Mouse (Mus musculus): ENCODE measurements around the gene Cemip. TPM values are rescaled to one million over a fixed set of nuclear protein-coding genes. Genes with fewer than 3 reads are reported as not detected.

Cemip gene
- total and polyA plus RNA-seq, 3 experiments, result under 0.01 TPM; not detected in 2

GRCm38 (mm10) chr7:83948743-83949142, 137.6 kb downstream of the Cemip start:
- dilution Hi-C loops (cut with MboI; ENCODE audit: extremely low pct_ligation_motif_present, extremely low pct_unique_long_range_greater_than_20kb, low sequenced_read_pairs) (no loop called here), in situ Hi-C loops (cut with MboI; ENCODE audit: low pct_ligation_motif_present, low pct_unique_long_range_greater_than_20kb, low sequenced_read_pairs) (no loop called here)
- no peaks in the 10 kb centered on the region for H3K36me3 ChIP-seq (replicated peaks in 1 of 2; ENCODE audit: control insufficient read depth in 1 of 2, insufficient read depth in 1 of 2, low read length in 1 of 2)

GRCm38 (mm10) chr7:83941701-83942101, 144.6 kb downstream of the Cemip start:
- in situ Hi-C loops (cut with MboI; ENCODE audit: low pct_ligation_motif_present, low pct_unique_long_range_greater_than_20kb, low sequenced_read_pairs), result no loop called here

More at GRCm38 (mm10) chr7:83948743-83949142, 137.6 kb downstream of the Cemip start:
- H3K4me1 ChIP-seq (ENCODE audit: control insufficient read depth in 1 of 2, insufficient read depth in 2 of 2), result no peaks in the 10 kb centered on the region
- peaks cover 23% of the 10 kb centered on the region for H3K27me3 ChIP-seq (replicated peaks)
- no peak overlapping the region for H3K4me3 ChIP-seq (replicated peaks in 1 of 3; ENCODE audit: low read depth in 2 of 3, low read length in 2 of 3, poor library complexity in 1 of 3)
- H3K9me3 ChIP-seq (replicated peaks; ENCODE audit: low read length), result no peaks in the 10 kb centered on the region
- no peak overlapping the region for H3K27ac ChIP-seq (ENCODE audit: insufficient read depth, low read depth)
- H3K4me2 ChIP-seq (ENCODE audit: insufficient read depth, low read depth, poor library complexity, severe bottlenecking), result no peak overlapping the region
- TF ChIP-seq GABPA (IDR thresholded peaks at IDR 0.05; ENCODE audit: insufficient replicate concordance, low read depth, low read length) (no peak), SMC3 (IDR thresholded peaks at IDR 0.05; ENCODE audit: low read depth, low read length) (no peak)
- H3K79me2 ChIP-seq (replicated peaks; ENCODE audit: control insufficient read depth, extremely low read depth, insufficient read depth, poor library complexity, severe bottlenecking), result no peaks in the 10 kb centered on the region
- no peak for DNase-seq (ENCODE audit: extremely low read depth)
- no peak overlapping the region for H3K9ac ChIP-seq (ENCODE audit: insufficient read depth, low read depth)

GRCm38 (mm10) chr7:83940136-83940535, 146.2 kb downstream of the Cemip start:
- Histone ChIP-seq H3K9ac (ENCODE audit: insufficient read depth, low read depth) (no peak overlapping the region), H3K4me1 (ENCODE audit: control insufficient read depth in 1 of 2, insufficient read depth in 2 of 2) (no peaks in the 10 kb centered on the region), H3K4me2 (ENCODE audit: insufficient read depth, low read depth, poor library complexity, severe bottlenecking) (no peak overlapping the region), H3K27ac (ENCODE audit: insufficient read depth, low read depth) (no peak overlapping the region), H3K9me3 (replicated peaks; ENCODE audit: low read length) (peaks cover 3% of the 10 kb centered on the region), H3K79me2 (replicated peaks; ENCODE audit: control insufficient read depth, extremely low read depth, insufficient read depth, poor library complexity, severe bottlenecking) (no peaks in the 10 kb centered on the region), H3K27me3 (replicated peaks) (peaks cover 34% of the 10 kb centered on the region), H3K36me3 (replicated peaks in 1 of 2; ENCODE audit: control insufficient read depth in 1 of 2, insufficient read depth in 1 of 2, low read length in 1 of 2) (no peaks in the 10 kb centered on the region), H3K4me3 (replicated peaks in 1 of 3; ENCODE audit: low read depth in 2 of 3, low read length in 2 of 3, poor library complexity in 1 of 3) (no peak overlapping the region)
- no peak for DNase-seq (ENCODE audit: extremely low read depth)
- dilution Hi-C loops (cut with MboI; ENCODE audit: extremely low pct_ligation_motif_present, extremely low pct_unique_long_range_greater_than_20kb, low sequenced_read_pairs), result no loop called here
- TF ChIP-seq PAX5 (IDR thresholded peaks at IDR 0.05; ENCODE audit: low read length), result no peak
- TF ChIP-seq MAZ (IDR thresholded peaks at IDR 0.05; ENCODE audit: low read depth, low read length), result no peak
- no peak for TF ChIP-seq JUND (conservative IDR thresholded peaks at IDR 0.05; ENCODE audit: low read depth, low read length)
- TF ChIP-seq TCF12 (IDR thresholded peaks at IDR 0.05; ENCODE audit: low read depth, low read length), result no peak
- no peak for TF ChIP-seq BHLHE40 (IDR thresholded peaks at IDR 0.05; ENCODE audit: low read depth, low read length)
- TF ChIP-seq HCFC1 (IDR thresholded peaks at IDR 0.05; ENCODE audit: low read depth, low read length), result no peak
- no peak for TF ChIP-seq ETS1 (conservative IDR thresholded peaks at IDR 0.05; ENCODE audit: low read depth, low read length)
- TF ChIP-seq UBTF (IDR thresholded peaks at IDR 0.05; ENCODE audit: low read depth, low read length), result no peak
- no peak for TF ChIP-seq ELF1 (IDR thresholded peaks at IDR 0.05; ENCODE audit: low read depth, low read length)
- no peak for TF ChIP-seq MXI1 (IDR thresholded peaks at IDR 0.05; ENCODE audit: low read depth, low read length)
- no peak for TF ChIP-seq CHD2 (IDR thresholded peaks at IDR 0.05; ENCODE audit: low read length)
- no peak for TF ChIP-seq MAX (IDR thresholded peaks at IDR 0.05; ENCODE audit: low read length)
- TF ChIP-seq SMC3 (IDR thresholded peaks at IDR 0.05; ENCODE audit: low read depth, low read length), result no peak
- TF ChIP-seq JUN (IDR thresholded peaks at IDR 0.05; ENCODE audit: insufficient read depth, low read depth, low read length), result no peak
- TF ChIP-seq MAFK (IDR thresholded peaks at IDR 0.05; ENCODE audit: insufficient replicate concordance, low read length), result no peak
- no peak for TF ChIP-seq IRF4 (IDR thresholded peaks at IDR 0.05; ENCODE audit: low read depth, low read length)
- TF ChIP-seq GABPA (IDR thresholded peaks at IDR 0.05; ENCODE audit: insufficient replicate concordance, low read depth, low read length), result no peak
- TF ChIP-seq EP300 (IDR thresholded peaks at IDR 0.05; ENCODE audit: low read length), result no peak
- in situ Hi-C loops (cut with MboI; ENCODE audit: low pct_ligation_motif_present, low pct_unique_long_range_greater_than_20kb, low sequenced_read_pairs), result no loop called here

More at GRCm38 (mm10) chr7:83941701-83942101, 144.6 kb downstream of the Cemip start:
- Histone ChIP-seq H3K9me3 (replicated peaks; ENCODE audit: low read length) (peaks cover 3% of the 10 kb centered on the region), H3K4me3 (replicated peaks in 1 of 3; ENCODE audit: low read depth in 2 of 3, low read length in 2 of 3, poor library complexity in 1 of 3) (no peak overlapping the region), H3K27me3 (replicated peaks) (peaks cover 26% of the 10 kb centered on the region), H3K4me2 (ENCODE audit: insufficient read depth, low read depth, poor library complexity, severe bottlenecking) (no peak overlapping the region), H3K27ac (ENCODE audit: insufficient read depth, low read depth) (no peak overlapping the region), H3K4me1 (ENCODE audit: control insufficient read depth in 1 of 2, insufficient read depth in 2 of 2) (no peaks in the 10 kb centered on the region), H3K79me2 (replicated peaks; ENCODE audit: control insufficient read depth, extremely low read depth, insufficient read depth, poor library complexity, severe bottlenecking) (no peaks in the 10 kb centered on the region), H3K36me3 (replicated peaks in 1 of 2; ENCODE audit: control insufficient read depth in 1 of 2, insufficient read depth in 1 of 2, low read length in 1 of 2) (no peaks in the 10 kb centered on the region), H3K9ac (ENCODE audit: insufficient read depth, low read depth) (no peak overlapping the region)
- dilution Hi-C loops (cut with MboI; ENCODE audit: extremely low pct_ligation_motif_present, extremely low pct_unique_long_range_greater_than_20kb, low sequenced_read_pairs), result no loop called here
- TF ChIP-seq JUND (conservative IDR thresholded peaks at IDR 0.05; ENCODE audit: low read depth, low read length), result no peak
- no peak for TF ChIP-seq E2F4 (IDR thresholded peaks at IDR 0.05; ENCODE audit: insufficient replicate concordance, low read depth, low read length)
- TF ChIP-seq MEF2A (IDR thresholded peaks at IDR 0.05; ENCODE audit: borderline replicate concordance, low read depth, low read length), result no peak
- DNase-seq (ENCODE audit: extremely low read depth), result no peak

Data from CH12.LX (cell line).